Mouse (Mus musculus): Measurements from ENCODE around the gene Fam241b. TPM values are rescaled to one million over a fixed set of nuclear protein-coding genes. Genes with fewer than 3 reads are reported as not detected.

The Fam241b gene
- polyA plus RNA-seq, 1 experiment from 2014 or later = 43.1 TPM

DNA sequence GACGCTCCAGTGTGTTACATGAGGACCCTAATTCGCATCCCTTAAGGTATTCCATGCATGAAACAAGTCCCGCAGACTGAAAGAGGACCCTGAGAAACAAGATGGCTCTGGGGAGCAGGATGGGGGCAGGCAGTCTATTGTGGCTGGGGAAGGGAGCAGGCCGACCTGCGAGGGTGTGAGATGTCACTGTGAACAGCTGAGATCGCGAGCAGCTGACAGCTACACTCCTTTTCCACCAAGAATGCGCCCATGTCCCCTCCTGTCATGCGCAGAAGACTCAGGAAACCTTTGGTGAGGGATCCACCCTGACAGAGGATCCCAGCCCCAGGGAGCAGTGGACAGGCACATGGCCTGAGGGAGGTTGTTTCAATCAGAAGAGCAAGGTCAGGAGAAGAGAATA is 36.7 kb downstream of the Fam241b start:
- H3K4me3 ChIP-seq (ENCODE audit: low read length) = no peak overlapping the region
- H3K4me1 ChIP-seq (ENCODE audit: control insufficient read depth, insufficient read depth, low read length) = peaks cover 4% of the 10 kb centered on the region; the same call in 1 of the 2 replicates
- no peak overlapping the region for H3K27ac ChIP-seq (ENCODE audit: low read length)
- ATAC-seq = no peak
- no peak overlapping the region for H3K9ac ChIP-seq (ENCODE audit: low read depth, low read length)
- no peaks in the 10 kb centered on the region for H3K36me3 ChIP-seq (ENCODE audit: control insufficient read depth, insufficient read depth, low read length)
- no peaks in the 10 kb centered on the region; the same call in 1 of the 2 replicates for H3K27me3 ChIP-seq (replicated peaks; ENCODE audit: control insufficient read depth, insufficient read depth, low read length)
- 72% methylated on average over 9 of the region's 9 CpGs for WGBS
- H3K4me2 ChIP-seq (ENCODE audit: low read depth, low read length) = no peak overlapping the region
- H3K9me3 ChIP-seq (ENCODE audit: control insufficient read depth, low read length) = no peaks in the 10 kb centered on the region

DNA sequence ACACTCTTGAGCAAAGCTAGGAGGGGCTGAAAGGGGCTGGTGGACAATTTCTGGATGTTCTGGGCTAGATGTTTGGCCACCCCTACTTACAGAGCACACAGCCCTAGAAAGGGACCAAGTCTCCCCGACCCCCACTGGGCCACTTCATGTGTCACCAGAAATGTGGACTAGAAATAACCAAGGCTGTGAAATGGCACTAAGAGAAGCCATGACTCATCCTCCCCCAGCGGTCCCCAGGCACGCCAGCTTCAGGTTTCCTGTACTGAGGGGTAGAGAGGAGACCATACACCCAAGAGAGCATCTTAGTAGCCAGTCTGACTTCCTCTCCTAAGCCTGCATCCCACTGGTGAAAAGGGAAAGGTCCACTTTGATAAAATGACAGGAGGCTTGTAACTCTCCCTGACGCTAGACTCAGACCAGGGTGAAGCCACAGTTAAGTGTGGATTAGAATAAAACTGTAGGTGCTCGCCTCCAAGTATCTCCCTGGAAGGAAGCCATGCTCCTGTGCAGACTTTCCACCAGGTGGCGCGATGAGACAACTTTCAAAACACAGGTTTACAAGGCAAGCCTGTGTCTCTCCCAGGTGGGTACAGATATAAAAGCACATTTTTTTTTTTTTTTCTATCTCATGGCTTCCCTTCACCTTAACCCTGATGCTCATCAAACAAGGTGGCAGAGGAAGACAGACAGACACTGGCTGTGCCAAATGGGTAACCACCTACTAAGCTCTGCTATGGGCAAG is 38.7 kb downstream of the Fam241b start:
- Histone ChIP-seq H3K9ac (ENCODE audit: low read depth, low read length) (no peak overlapping the region), H3K4me3 (ENCODE audit: low read length) (no peak overlapping the region), H3K27me3 (replicated peaks; ENCODE audit: control insufficient read depth, insufficient read depth, low read length) (no peaks in the 10 kb centered on the region), H3K9me3 (ENCODE audit: control insufficient read depth, low read length) (no peaks in the 10 kb centered on the region), H3K27ac (ENCODE audit: low read length) (no peak overlapping the region), H3K4me1 (ENCODE audit: control insufficient read depth, insufficient read depth, low read length) (0 out of 2 replicates have a peak, but pooled peaks cover 4% of the 10 kb centered on the region), H3K36me3 (ENCODE audit: control insufficient read depth, insufficient read depth, low read length) (no peaks in the 10 kb centered on the region), H3K4me2 (ENCODE audit: low read depth, low read length) (no peak overlapping the region)
- no peak for ATAC-seq
- WGBS = 28% methylated on average over 7 of the region's 7 CpGs

DNA sequence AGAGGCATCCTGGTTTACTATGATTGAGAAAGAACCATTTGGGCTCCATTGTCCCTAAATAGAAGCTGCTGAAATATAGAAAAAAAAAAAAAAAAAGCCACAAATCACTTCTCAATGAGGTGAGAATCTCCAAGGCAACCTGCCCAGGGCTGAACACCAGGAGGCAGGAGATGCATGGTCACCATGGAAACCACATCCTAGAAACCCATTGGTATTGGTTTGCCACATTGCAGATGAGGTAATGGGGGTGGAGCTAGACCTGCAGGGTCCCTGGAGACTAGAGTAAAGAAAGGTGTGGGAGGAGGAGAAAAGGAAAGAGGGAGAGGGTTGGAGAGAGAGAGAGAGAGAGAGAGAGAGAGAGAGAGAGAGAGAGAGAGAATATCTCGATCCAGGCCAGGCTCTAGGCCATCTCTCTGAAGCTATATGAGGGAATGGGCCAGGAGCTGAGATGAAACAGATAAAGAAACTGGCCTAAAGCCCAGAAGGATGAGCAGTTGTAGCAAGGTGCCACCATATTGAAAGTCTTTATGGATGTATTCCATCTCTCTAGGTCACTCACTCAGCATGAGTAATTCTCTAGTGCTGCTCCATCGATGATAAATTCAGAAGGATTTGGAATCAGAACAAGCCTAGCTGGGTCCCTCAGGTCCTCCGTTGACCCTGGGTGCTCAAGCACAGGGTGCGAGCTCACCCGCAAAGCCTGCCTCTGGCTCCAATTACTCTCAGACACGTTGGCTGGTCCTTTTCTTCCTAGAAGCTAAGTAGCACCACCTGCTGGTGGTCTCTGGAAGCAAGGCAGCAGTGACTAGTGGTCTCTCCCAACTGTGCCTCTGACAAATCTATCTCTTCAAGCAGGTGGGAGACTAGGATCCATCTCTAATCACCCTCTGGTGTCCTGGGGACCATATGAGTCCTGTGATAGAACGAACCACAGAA is 41.9 kb downstream of the Fam241b start:
- Histone ChIP-seq H3K9me3 (ENCODE audit: control insufficient read depth, low read length) (no peaks in the 10 kb centered on the region), H3K4me2 (ENCODE audit: low read depth, low read length) (no peak overlapping the region), H3K4me1 (ENCODE audit: control insufficient read depth, insufficient read depth, low read length) (0 out of 2 replicates have a peak, but pooled peaks cover 5% of the 10 kb centered on the region), H3K4me3 (ENCODE audit: low read length) (no peak overlapping the region), H3K9ac (ENCODE audit: low read depth, low read length) (no peak overlapping the region), H3K27me3 (replicated peaks; ENCODE audit: control insufficient read depth, insufficient read depth, low read length) (no peaks in the 10 kb centered on the region), H3K27ac (ENCODE audit: low read length) (no peak overlapping the region), H3K36me3 (ENCODE audit: control insufficient read depth, insufficient read depth, low read length) (no peaks in the 10 kb centered on the region)
- peak; percentile 38; the same call in 1 of the 2 replicates for ATAC-seq
- 13% methylated on average over 7 of the region's 7 CpGs for WGBS

DNA sequence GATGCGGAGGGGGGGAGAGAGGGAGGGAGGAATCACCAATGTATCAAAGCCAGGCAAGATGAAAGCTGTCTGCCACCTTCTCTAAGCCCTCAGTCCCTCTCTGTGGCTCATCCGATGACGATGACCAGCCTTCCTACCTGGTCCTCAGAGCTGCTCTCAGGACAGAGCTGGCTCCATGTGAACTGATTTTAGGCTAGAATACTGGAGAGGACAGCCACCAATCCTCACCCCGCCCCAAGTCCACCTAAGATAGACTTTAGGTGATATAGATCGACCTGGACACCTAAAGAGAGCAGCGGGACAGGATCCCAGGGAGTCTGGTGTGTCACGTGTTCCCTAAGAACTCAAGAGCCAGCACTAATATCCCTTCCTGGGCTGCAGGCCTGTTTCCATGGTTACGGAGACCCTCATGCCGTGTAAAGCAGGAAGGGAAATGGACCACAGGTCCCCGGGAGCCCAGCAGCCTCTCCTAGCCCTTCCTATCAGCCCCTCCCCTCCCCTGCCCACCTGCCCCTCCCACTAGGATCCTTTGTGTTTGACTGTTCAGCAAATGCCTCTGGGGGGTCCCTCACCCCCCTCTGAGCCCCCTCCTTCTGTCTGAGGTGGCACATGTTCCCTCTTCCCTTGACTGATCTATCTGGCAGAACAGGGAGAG is 43.8 kb downstream of the Fam241b start:
- WGBS = 52% methylated on average over 10 of the region's 10 CpGs
- no peak overlapping the region for H3K4me2 ChIP-seq (ENCODE audit: low read depth, low read length)
- no peaks in the 10 kb centered on the region for H3K36me3 ChIP-seq (ENCODE audit: control insufficient read depth, insufficient read depth, low read length)
- no peak overlapping the region for H3K4me3 ChIP-seq (ENCODE audit: low read length)
- no peak; the same call in 1 of the 2 replicates for ATAC-seq
- no peak overlapping the region for H3K9ac ChIP-seq (ENCODE audit: low read depth, low read length)
- H3K27me3 ChIP-seq (replicated peaks; ENCODE audit: control insufficient read depth, insufficient read depth, low read length) = no peaks in the 10 kb centered on the region
- H3K9me3 ChIP-seq (ENCODE audit: control insufficient read depth, low read length) = no peaks in the 10 kb centered on the region
- H3K27ac ChIP-seq (ENCODE audit: low read length) = no peak overlapping the region
- 0 out of 2 replicates have a peak, but pooled peaks cover 5% of the 10 kb centered on the region for H3K4me1 ChIP-seq (ENCODE audit: control insufficient read depth, insufficient read depth, low read length)

DNA sequence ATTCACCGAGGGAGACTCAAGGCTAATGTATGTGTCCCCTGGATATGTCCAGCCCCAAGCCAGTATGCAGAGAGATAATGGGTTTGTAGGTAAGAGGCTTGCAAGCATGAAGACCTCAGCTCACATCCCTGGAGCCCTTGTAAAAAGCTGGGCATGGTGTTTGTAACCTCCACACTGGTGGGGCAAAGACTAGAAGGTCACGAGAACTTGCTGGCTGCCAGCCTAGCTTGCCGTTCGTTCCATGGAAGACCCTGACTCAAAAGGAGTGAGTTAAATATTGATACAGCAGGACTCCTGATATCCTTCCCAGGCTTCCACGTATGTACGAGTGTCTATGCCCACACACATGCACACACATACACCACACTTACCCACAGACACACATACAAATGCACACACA is 49.3 kb downstream of the Fam241b start:
- H3K27ac ChIP-seq (ENCODE audit: low read length) = no peak overlapping the region
- no peak overlapping the region for H3K4me2 ChIP-seq (ENCODE audit: low read depth, low read length)
- H3K9me3 ChIP-seq (ENCODE audit: control insufficient read depth, low read length) = no peaks in the 10 kb centered on the region
- ATAC-seq = no peak
- H3K4me3 ChIP-seq (ENCODE audit: low read length) = no peak overlapping the region
- H3K27me3 ChIP-seq (replicated peaks; ENCODE audit: control insufficient read depth, insufficient read depth, low read length) = no peaks in the 10 kb centered on the region
- H3K4me1 ChIP-seq (ENCODE audit: control insufficient read depth, insufficient read depth, low read length) = no peaks in the 10 kb centered on the region
- H3K36me3 ChIP-seq (ENCODE audit: control insufficient read depth, insufficient read depth, low read length) = no peaks in the 10 kb centered on the region
- 79% methylated on average over 6 of the region's 6 CpGs for WGBS
- no peak overlapping the region for H3K9ac ChIP-seq (ENCODE audit: low read depth, low read length)

DNA sequence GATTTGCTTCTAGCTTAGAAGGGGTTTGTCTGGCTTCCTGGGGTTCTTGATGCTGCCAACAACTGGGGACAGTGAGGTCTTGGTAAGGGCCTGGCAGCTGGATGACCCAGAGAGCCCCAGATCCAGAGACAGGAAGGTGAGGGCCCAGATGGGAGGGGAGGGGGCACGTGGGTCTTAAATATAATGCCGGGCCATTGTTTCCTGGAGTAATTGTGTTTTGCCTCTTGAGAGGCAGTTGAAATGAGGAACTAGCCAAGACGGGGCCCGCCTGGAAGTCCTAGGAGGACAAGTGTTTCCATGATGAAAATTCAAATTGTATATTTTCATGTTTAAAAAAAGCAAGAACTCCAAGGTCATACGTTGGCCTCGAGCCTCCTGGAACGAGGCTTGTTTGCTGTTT is 49.8 kb downstream of the Fam241b start:
- no peaks in the 10 kb centered on the region for H3K27me3 ChIP-seq (replicated peaks; ENCODE audit: control insufficient read depth, insufficient read depth, low read length)
- H3K4me3 ChIP-seq (ENCODE audit: low read length) = no peak overlapping the region
- H3K9ac ChIP-seq (ENCODE audit: low read depth, low read length) = no peak overlapping the region
- H3K4me1 ChIP-seq (ENCODE audit: control insufficient read depth, insufficient read depth, low read length) = no peaks in the 10 kb centered on the region
- 75% methylated on average over 7 of the region's 7 CpGs for WGBS
- H3K9me3 ChIP-seq (ENCODE audit: control insufficient read depth, low read length) = no peaks in the 10 kb centered on the region
- no peak overlapping the region for H3K27ac ChIP-seq (ENCODE audit: low read length)
- H3K4me2 ChIP-seq (ENCODE audit: low read depth, low read length) = no peak overlapping the region
- H3K36me3 ChIP-seq (ENCODE audit: control insufficient read depth, insufficient read depth, low read length) = no peaks in the 10 kb centered on the region
- no peak for ATAC-seq

DNA sequence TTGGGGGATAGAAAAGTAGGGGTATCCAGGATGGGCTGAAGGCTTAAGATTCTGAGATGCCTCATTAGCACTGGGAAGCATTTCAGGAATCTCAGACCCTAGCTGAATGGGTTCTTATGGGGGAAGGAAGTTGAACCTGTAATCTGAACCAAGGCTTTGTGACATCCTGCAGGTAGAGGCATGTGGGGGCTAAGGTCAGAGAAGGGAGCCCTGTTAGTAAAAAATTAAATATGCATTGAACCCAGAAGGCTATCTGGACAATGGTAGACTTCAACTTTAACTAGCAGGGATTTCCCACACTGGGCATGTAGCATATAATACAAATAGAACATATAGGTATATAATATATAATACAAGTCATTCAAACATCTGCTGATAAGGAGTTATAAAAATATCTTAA is 54.2 kb downstream of the Fam241b start:
- Histone ChIP-seq H3K27ac (ENCODE audit: low read length) (no peak overlapping the region), H3K4me2 (ENCODE audit: low read depth, low read length) (no peak overlapping the region)

DNA sequence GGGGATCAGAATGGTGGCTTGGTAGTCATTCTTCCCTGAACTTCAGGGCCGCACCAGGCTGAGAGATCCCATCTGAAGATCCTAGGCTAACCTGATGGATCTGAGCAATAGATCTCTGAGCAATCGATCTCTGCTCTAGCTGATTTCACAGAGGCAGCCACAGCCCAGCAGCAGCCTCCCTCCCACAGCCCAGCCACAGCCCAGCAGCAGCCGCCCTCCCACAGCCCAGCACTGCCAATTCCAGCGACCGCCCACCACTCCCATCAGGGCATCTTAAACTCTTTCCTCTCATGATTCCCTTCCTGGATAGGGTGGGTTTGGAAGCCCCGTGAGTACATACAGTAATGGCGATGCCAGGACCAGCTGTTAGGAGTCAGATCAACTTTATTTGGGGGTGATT is 54.6 kb downstream of the Fam241b start:
- Histone ChIP-seq H3K4me2 (ENCODE audit: low read depth, low read length) (no peak overlapping the region), H3K36me3 (ENCODE audit: control insufficient read depth, insufficient read depth, low read length) (no peaks in the 10 kb centered on the region), H3K27me3 (replicated peaks; ENCODE audit: control insufficient read depth, insufficient read depth, low read length) (no peaks in the 10 kb centered on the region), H3K9me3 (ENCODE audit: control insufficient read depth, low read length) (no peaks in the 10 kb centered on the region), H3K27ac (ENCODE audit: low read length) (no peak overlapping the region), H3K4me1 (ENCODE audit: control insufficient read depth, insufficient read depth, low read length) (no peaks in the 10 kb centered on the region), H3K9ac (ENCODE audit: low read depth, low read length) (no peak overlapping the region), H3K4me3 (ENCODE audit: low read length) (no peak overlapping the region)
- ATAC-seq = no peak
- WGBS = 53% methylated on average over 7 of the region's 7 CpGs

More for the DNA sequence above, 54.2 kb downstream of the Fam241b start:
- no peak for ATAC-seq
- no peaks in the 10 kb centered on the region for H3K27me3 ChIP-seq (replicated peaks; ENCODE audit: control insufficient read depth, insufficient read depth, low read length)
- H3K4me3 ChIP-seq (ENCODE audit: low read length) = no peak overlapping the region
- no peaks in the 10 kb centered on the region for H3K9me3 ChIP-seq (ENCODE audit: control insufficient read depth, low read length)
- no peaks in the 10 kb centered on the region for H3K4me1 ChIP-seq (ENCODE audit: control insufficient read depth, insufficient read depth, low read length)
- no peak overlapping the region for H3K9ac ChIP-seq (ENCODE audit: low read depth, low read length)
- no peaks in the 10 kb centered on the region for H3K36me3 ChIP-seq (ENCODE audit: control insufficient read depth, insufficient read depth, low read length)

DNA sequence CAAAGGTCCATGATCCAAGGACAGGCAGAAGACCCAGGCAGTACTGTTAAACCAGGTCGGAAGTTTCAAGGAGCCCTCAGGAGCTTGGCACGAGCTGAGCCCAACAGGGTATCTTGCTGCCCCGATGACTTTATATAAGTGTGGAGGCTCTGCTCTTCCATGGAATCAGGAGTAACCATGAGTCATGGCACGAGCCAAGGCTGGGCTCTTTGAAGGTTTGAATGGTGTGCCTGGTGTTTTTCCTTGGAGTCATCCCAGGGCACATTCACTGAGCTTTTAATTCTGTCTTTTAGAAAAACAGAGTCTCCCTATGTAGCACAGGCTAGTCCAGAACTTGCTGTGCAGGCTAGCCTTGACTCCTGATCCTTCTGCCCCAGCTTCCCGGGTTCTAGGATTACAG is 55.3 kb downstream of the Fam241b start:
- H3K4me1 ChIP-seq (ENCODE audit: control insufficient read depth, insufficient read depth, low read length) = no peaks in the 10 kb centered on the region
- no peak overlapping the region for H3K4me3 ChIP-seq (ENCODE audit: low read length)
- no peak for ATAC-seq
- H3K27me3 ChIP-seq (replicated peaks; ENCODE audit: control insufficient read depth, insufficient read depth, low read length) = no peaks in the 10 kb centered on the region
- WGBS = 79% methylated on average over 5 of the region's 5 CpGs
- H3K27ac ChIP-seq (ENCODE audit: low read length) = no peak overlapping the region
- H3K36me3 ChIP-seq (ENCODE audit: control insufficient read depth, insufficient read depth, low read length) = no peaks in the 10 kb centered on the region
- H3K9ac ChIP-seq (ENCODE audit: low read depth, low read length) = no peak overlapping the region
- no peak overlapping the region for H3K4me2 ChIP-seq (ENCODE audit: low read depth, low read length)
- no peaks in the 10 kb centered on the region for H3K9me3 ChIP-seq (ENCODE audit: control insufficient read depth, low read length)

Data from intestine, embryonic 16.5 days (tissue).